Mouse (Mus musculus): Measurements from ENCODE around the gene BC049352. TPM values are rescaled to one million over a fixed set of nuclear protein-coding genes. Genes with fewer than 3 reads are reported as not detected.

Gene BC049352
- polyA plus RNA-seq, 1 experiment from 2014 or later: not detected

DNA sequence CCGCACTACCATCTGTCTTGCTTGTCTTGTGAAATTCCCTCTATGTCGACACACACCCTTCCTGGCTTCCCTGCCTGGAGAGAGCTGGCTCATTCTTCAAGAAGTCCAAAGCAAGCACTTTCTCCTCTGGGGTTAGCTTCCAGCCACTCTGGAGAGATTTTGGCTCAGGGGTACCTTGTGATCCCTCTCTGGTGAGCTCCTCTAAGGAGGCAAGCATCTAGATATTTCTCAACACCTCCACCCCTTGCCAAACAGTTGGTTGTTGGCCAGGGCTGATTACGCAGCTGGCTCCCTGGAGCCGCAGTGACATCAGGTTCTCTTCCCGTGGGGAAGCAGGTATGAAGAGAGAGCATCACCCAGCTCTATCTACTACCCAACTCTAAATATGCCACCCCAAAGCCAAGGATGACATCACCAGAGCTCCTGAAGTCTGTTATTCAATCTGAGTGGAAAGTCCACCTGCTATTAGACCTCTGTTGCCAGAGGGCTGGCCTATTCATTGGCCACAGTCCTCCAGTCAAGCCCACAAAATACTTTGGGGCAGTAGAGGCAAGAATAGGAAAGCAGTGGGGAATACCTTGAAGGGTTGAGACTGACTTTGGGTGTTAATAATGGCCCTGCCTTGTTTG lies 19.6 kb downstream of the BC049352 start:
- no peaks in the 10 kb centered on the region for H3K27me3 ChIP-seq (ENCODE audit: control insufficient read depth, insufficient read depth, low read length)
- no peak overlapping the region for H3K27ac ChIP-seq (ENCODE audit: low read depth, low read length)
- ATAC-seq (replicated peaks; ENCODE audit: low FRiP score): no peak
- WGBS: 90% methylated on average over 5 of the region's 5 CpGs
- H3K4me1 ChIP-seq (replicated peaks; ENCODE audit: control insufficient read depth, insufficient read depth, low read length): no peaks in the 10 kb centered on the region
- no peak overlapping the region for H3K9ac ChIP-seq (ENCODE audit: low read length)
- H3K4me3 ChIP-seq (ENCODE audit: low read depth, low read length): no peak overlapping the region
- no peaks in the 10 kb centered on the region for H3K36me3 ChIP-seq (ENCODE audit: control insufficient read depth, insufficient read depth, low read length)
- H3K9me3 ChIP-seq (ENCODE audit: control insufficient read depth, low read length): no peaks in the 10 kb centered on the region
- DNase-seq (ENCODE audit: low spot score): no peak
- H3K4me2 ChIP-seq (ENCODE audit: low read depth, low read length, severe bottlenecking): no peak overlapping the region

GRCm38 (mm10) chr9:45202021-45202798 lies 20.4 kb downstream of the BC049352 start:
- H3K4me1 ChIP-seq (replicated peaks; ENCODE audit: control insufficient read depth, insufficient read depth, low read length): no peaks in the 10 kb centered on the region
- 75% methylated on average over 9 of the region's 9 CpGs for WGBS
- no peak overlapping the region for H3K4me3 ChIP-seq (ENCODE audit: low read depth, low read length)
- H3K4me2 ChIP-seq (ENCODE audit: low read depth, low read length, severe bottlenecking): no peak overlapping the region
- no peaks in the 10 kb centered on the region for H3K36me3 ChIP-seq (ENCODE audit: control insufficient read depth, insufficient read depth, low read length)
- ATAC-seq (replicated peaks; ENCODE audit: low FRiP score) (no peak), DNase-seq (ENCODE audit: low spot score) (no peak)
- no peaks in the 10 kb centered on the region for H3K9me3 ChIP-seq (ENCODE audit: control insufficient read depth, low read length)
- no peak overlapping the region for H3K9ac ChIP-seq (ENCODE audit: low read length)
- no peaks in the 10 kb centered on the region for H3K27me3 ChIP-seq (ENCODE audit: control insufficient read depth, insufficient read depth, low read length)
- no peak overlapping the region for H3K27ac ChIP-seq (ENCODE audit: low read depth, low read length)

DNA sequence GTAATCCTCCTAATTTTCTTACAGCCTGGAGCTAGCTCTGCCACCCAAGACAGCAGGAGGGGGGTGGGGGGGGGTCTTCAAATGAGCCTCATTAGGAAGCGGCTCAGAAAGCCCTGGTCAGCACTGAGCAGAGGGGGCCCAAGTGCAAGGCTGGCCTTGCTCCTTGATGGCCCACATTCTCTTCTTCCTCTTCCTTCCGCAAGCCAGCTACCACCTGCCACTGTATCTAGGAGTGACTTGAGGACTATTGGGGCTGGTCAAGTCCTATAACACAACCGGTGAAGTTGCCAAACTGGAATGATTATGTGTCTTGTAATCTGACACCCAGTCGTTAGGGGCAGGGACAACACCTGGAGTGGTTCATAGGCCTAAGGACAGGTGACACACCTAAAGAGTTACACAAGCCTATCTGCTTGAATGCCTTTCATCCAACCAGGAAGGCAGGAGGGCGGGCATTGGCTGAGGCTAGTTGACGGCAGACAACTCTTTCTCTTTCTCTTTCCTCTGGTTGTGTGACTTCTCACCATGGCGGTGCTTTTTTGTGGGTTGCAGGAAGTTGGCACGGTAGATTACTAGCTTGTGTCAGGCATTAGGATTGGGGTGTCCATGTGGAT lies 22.1 kb downstream of the BC049352 start, which contains the start of gene Tmprss4:
Tmprss4 (minus strand) TSS at position 296 of the 614 bp plus-strand sequence.
- Histone ChIP-seq H3K9ac (ENCODE audit: low read length) (no peak within 1 kb of the TSS), H3K4me1 (replicated peaks; ENCODE audit: control insufficient read depth, insufficient read depth, low read length) (no peaks in the 10 kb centered on the region), H3K4me2 (ENCODE audit: low read depth, low read length, severe bottlenecking) (no peak within 1 kb of the TSS), H3K9me3 (ENCODE audit: control insufficient read depth, low read length) (no peaks in the 10 kb centered on the region), H3K27ac (ENCODE audit: low read depth, low read length) (no peak within 1 kb of the TSS), H3K36me3 (ENCODE audit: control insufficient read depth, insufficient read depth, low read length) (no peaks in the 10 kb centered on the region), H3K4me3 (ENCODE audit: low read depth, low read length) (no peak within 1 kb of the TSS), H3K27me3 (ENCODE audit: control insufficient read depth, insufficient read depth, low read length) (no peaks in the 10 kb centered on the region)
- DNase-seq (ENCODE audit: low spot score): no peak
- ATAC-seq (replicated peaks; ENCODE audit: low FRiP score): no peak
- 78% methylated on average over 8 of the region's 8 CpGs for WGBS

DNA sequence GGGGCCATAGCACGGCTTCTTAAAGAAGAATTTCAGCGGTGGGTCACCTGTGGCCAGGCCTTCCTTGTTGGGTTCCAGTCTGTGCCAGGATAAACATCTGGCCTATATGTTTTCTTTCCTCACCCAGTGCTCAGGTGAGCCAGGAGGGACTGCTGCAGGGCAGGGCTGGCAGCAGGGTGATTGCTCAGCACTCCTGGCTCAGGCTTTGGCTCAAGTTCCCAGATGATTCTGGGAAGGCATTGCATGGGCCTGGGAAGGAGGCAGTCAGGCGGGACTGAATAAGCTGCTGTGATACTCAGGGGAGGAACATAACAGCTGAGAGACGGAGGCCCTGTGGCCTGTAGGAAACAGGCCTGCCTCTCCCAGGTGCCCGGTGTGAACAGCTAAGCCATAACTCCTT lies 23.3 kb downstream of the BC049352 start:
- Histone ChIP-seq H3K9ac (ENCODE audit: low read length) (no peak overlapping the region), H3K9me3 (ENCODE audit: control insufficient read depth, low read length) (no peaks in the 10 kb centered on the region), H3K4me3 (ENCODE audit: low read depth, low read length) (no peak overlapping the region), H3K27ac (ENCODE audit: low read depth, low read length) (no peak overlapping the region), H3K4me2 (ENCODE audit: low read depth, low read length, severe bottlenecking) (no peak overlapping the region), H3K4me1 (replicated peaks; ENCODE audit: control insufficient read depth, insufficient read depth, low read length) (no peaks in the 10 kb centered on the region), H3K27me3 (ENCODE audit: control insufficient read depth, insufficient read depth, low read length) (no peaks in the 10 kb centered on the region), H3K36me3 (ENCODE audit: control insufficient read depth, insufficient read depth, low read length) (no peaks in the 10 kb centered on the region)
- WGBS: 78% methylated on average over 5 of the region's 5 CpGs
- DNase-seq (ENCODE audit: low spot score): no peak
- ATAC-seq (replicated peaks; ENCODE audit: low FRiP score): no peak

- DNase-seq (ENCODE audit: low spot score): no peak
- H3K27me3 ChIP-seq (ENCODE audit: control insufficient read depth, insufficient read depth, low read length): no peaks in the 10 kb centered on the region
- WGBS: 77% methylated on average over 4 of the region's 4 CpGs
- H3K9me3 ChIP-seq (ENCODE audit: control insufficient read depth, low read length): no peaks in the 10 kb centered on the region
- no peak overlapping the region for H3K4me3 ChIP-seq (ENCODE audit: low read depth, low read length)
- no peaks in the 10 kb centered on the region for H3K36me3 ChIP-seq (ENCODE audit: control insufficient read depth, insufficient read depth, low read length)
- H3K4me2 ChIP-seq (ENCODE audit: low read depth, low read length, severe bottlenecking): no peak overlapping the region
- H3K9ac ChIP-seq (ENCODE audit: low read length): no peak overlapping the region
- no peak overlapping the region for H3K27ac ChIP-seq (ENCODE audit: low read depth, low read length)
- no peak for ATAC-seq (replicated peaks; ENCODE audit: low FRiP score)
- H3K4me1 ChIP-seq (replicated peaks; ENCODE audit: control insufficient read depth, insufficient read depth, low read length): no peaks in the 10 kb centered on the region
These were observed 24.3 kb downstream of the BC049352 start for GRCm38 (mm10) chr9:45206121-45206520.

DNA sequence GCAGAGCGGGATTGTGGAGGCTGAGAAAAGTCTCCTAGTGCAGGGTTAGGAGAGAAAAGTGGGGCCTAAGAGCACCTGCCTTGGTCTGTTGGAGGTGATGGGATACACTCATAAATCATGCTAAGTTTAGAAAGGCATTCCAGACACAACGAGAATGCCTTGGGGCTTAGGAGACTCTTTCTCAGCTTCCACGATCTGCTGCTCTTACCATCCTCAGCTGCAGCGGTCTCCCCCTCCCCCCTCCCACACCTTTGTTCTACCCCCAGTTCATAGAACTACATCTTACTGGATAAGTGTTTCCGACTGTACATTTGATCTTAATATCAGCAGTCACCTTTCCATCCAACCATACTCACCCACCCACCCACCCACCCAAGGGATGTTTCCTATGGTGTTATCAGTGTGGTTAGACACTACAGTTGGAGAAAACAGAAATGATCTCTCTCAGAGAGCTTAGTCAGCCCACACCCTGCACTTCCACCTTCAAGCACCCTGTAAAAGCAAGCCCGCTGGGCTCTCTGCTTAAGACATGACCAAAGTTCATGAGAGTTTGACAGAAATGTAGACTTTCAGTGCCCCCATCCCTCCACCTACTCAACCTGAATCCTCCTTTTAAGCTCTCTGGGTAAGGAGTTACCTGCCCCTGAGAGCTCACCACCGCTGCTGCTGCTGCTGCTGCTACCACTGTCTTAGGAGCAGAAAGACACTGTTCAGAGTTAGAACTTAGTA lies 25.4 kb downstream of the BC049352 start:
- Histone ChIP-seq H3K4me3 (ENCODE audit: low read depth, low read length) (no peak overlapping the region), H3K4me1 (replicated peaks; ENCODE audit: control insufficient read depth, insufficient read depth, low read length) (no peaks in the 10 kb centered on the region), H3K4me2 (ENCODE audit: low read depth, low read length, severe bottlenecking) (no peak overlapping the region), H3K27me3 (ENCODE audit: control insufficient read depth, insufficient read depth, low read length) (no peaks in the 10 kb centered on the region), H3K36me3 (ENCODE audit: control insufficient read depth, insufficient read depth, low read length) (no peaks in the 10 kb centered on the region), H3K27ac (ENCODE audit: low read depth, low read length) (no peak overlapping the region), H3K9ac (ENCODE audit: low read length) (no peak overlapping the region), H3K9me3 (ENCODE audit: control insufficient read depth, low read length) (no peaks in the 10 kb centered on the region)
- ATAC-seq (replicated peaks; ENCODE audit: low FRiP score): no peak
- 82% methylated on average over 7 of the region's 7 CpGs for WGBS
- DNase-seq (ENCODE audit: low spot score): no peak

DNA sequence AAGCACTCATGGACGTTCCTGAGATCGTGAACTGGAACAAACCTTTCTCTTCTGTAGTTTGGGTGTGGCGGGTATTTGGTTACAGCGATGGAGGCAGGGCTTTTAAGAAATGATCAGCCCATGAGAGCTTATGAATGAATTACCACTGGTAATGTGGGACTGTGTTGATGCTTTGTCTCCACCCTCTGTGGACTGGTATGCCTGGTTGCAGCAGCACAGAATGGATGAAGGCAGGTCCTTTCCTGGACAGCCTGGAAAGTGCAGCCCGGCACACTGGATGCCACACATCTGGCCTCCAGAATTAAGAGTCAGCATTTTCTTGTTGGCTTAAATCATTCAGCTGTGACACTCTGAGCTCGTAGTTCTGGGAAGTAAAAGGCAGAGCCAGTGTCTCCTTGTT lies 30.2 kb downstream of the BC049352 start:
- no peak for ATAC-seq (replicated peaks; ENCODE audit: low FRiP score)
- 77% methylated on average over 6 of the region's 6 CpGs for WGBS
- no peak for DNase-seq (ENCODE audit: low spot score)
- Histone ChIP-seq H3K4me1 (replicated peaks; ENCODE audit: control insufficient read depth, insufficient read depth, low read length) (no peaks in the 10 kb centered on the region), H3K36me3 (ENCODE audit: control insufficient read depth, insufficient read depth, low read length) (no peaks in the 10 kb centered on the region), H3K27ac (ENCODE audit: low read depth, low read length) (no peak overlapping the region), H3K9ac (ENCODE audit: low read length) (no peak overlapping the region), H3K4me3 (ENCODE audit: low read depth, low read length) (no peak overlapping the region), H3K9me3 (ENCODE audit: control insufficient read depth, low read length) (no peaks in the 10 kb centered on the region), H3K27me3 (ENCODE audit: control insufficient read depth, insufficient read depth, low read length) (no peaks in the 10 kb centered on the region), H3K4me2 (ENCODE audit: low read depth, low read length, severe bottlenecking) (no peak overlapping the region)

DNA sequence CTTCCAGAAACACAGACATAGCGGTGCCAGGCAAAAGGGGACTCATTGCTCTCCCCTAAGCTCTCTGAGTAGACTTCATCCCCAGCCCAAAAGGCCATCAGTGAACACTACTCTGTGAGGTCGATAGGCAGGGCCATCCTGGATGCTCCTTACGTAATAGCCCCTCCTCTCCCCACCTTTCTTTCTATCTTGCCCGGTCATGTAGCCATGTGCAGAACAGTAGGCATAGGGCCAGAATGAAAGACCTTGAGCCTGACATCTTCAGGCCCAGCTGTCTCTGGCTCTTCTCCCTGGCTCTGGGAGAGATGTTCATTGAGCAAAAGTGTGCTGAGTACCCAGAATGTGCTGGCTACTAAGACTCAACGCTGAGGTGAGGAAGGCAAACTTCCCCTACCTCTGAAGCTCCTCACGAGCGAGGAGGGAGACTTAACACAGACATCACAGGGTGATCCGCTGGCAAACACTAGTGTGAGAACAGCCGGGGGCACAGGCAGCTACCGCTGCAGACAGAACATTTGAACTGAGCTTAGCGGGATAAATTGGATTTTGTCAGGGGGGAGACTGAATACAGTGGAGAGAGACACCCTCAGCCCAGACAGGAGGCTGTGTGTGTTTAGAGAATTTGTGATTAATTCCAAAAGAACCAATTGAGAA lies 33.8 kb downstream of the BC049352 start:
- WGBS: 75% methylated on average over 11 of the region's 11 CpGs
- DNase-seq (ENCODE audit: low spot score) (no peak), ATAC-seq (replicated peaks; ENCODE audit: low FRiP score) (no peak)
- Histone ChIP-seq H3K27ac (ENCODE audit: low read depth, low read length) (no peak overlapping the region), H3K4me2 (ENCODE audit: low read depth, low read length, severe bottlenecking) (no peak overlapping the region), H3K36me3 (ENCODE audit: control insufficient read depth, insufficient read depth, low read length) (no peaks in the 10 kb centered on the region), H3K27me3 (ENCODE audit: control insufficient read depth, insufficient read depth, low read length) (no peaks in the 10 kb centered on the region), H3K9me3 (ENCODE audit: control insufficient read depth, low read length) (no peaks in the 10 kb centered on the region), H3K4me3 (ENCODE audit: low read depth, low read length) (no peak overlapping the region), H3K4me1 (replicated peaks; ENCODE audit: control insufficient read depth, insufficient read depth, low read length) (no peaks in the 10 kb centered on the region), H3K9ac (ENCODE audit: low read length) (no peak overlapping the region)
